Mouse (Mus musculus): ENCODE results near the gene Olfr588-ps1.
"Not testable (repeated sequence)": the region's sequence is repeated elsewhere in the genome, so short reads cannot be mapped to it uniquely, and the experiment has no call there.

The Olfr588-ps1 gene

GRCm38 (mm10) chr7:103140579-103140978 is at the start of gene Olfr588-ps1:
Gene Olfr588-ps1, plus strand, starts transcription at chr7:103140879.
- no peak for ATAC-seq (ENCODE audit: low TSS enrichment)

- ATAC-seq (ENCODE audit: low TSS enrichment): no peak
Measured at GRCm38 (mm10) chr7:103097420-103097819, 43.3 kb upstream of the Olfr588-ps1 start, which contains the start of gene Olfr585. Gene Olfr585, plus strand, starts transcription at chr7:103097720.

GRCm38 (mm10) chr7:103119406-103119805 is 21.3 kb upstream of the Olfr588-ps1 start:
- ATAC-seq (ENCODE audit: low TSS enrichment): no peak

- ATAC-seq (ENCODE audit: low TSS enrichment): no peak
Measured at GRCm38 (mm10) chr7:103125538-103125937, 15.1 kb upstream of the Olfr588-ps1 start, which contains the start of gene Olfr586. Gene Olfr586, minus strand, starts transcription at chr7:103125638.

DNA sequence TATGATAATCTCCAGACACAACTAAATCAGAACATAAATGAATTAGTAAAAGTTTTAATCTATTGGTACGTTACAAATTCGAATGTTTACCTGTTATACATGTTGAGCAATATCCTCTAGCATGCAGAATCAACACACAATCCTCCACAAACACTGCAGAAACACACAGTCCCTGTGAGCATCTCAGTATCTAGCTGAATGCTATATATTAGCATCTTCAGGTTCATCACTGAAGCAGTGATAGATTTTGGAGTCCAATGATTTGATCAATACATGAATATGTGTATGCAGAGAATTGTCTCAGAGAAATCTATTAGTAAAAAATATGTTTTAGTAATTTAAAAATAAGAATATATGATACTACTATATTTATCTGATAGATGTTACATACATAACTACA is 15.6 kb downstream of the Olfr588-ps1 start, which contains the start of gene Olfr589:
Gene Olfr589, minus strand, starts transcription at position 101 of the 400 bp plus-strand sequence.
- ATAC-seq (ENCODE audit: low TSS enrichment): no peak

GRCm38 (mm10) chr7:103169697-103170096 is 29.0 kb downstream of the Olfr588-ps1 start:
- ATAC-seq (ENCODE audit: low TSS enrichment): no peak

- ATAC-seq (ENCODE audit: low TSS enrichment): no peak
Measured at GRCm38 (mm10) chr7:103178240-103178639, 37.6 kb downstream of the Olfr588-ps1 start, which contains the start of gene Olfr591. Gene Olfr591, minus strand, starts transcription at chr7:103178340.

DNA sequence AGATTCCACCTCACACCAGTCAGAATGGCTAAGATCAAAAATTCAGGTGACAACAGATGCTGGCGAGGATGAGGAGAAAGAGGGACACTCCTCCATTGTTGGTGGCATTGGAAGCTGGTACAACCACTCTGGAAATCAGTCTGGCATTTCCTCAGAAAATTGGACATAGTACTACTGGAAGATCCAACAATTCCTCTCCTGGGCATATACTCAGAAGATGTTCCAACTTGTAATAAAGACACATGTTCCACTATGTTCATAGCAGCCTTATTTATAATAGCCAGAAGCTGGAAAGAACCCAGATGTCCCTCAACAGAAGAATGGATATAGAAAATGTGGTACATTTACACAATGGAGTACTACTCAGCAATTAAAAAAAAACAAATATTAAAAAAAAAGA is 43.8 kb downstream of the Olfr588-ps1 start, which contains the start of gene Olfr592:
Gene Olfr592, plus strand, starts transcription at position 301 of the 400 bp plus-strand sequence.
- not testable (repeated sequence) for ATAC-seq (ENCODE audit: low TSS enrichment)
